Mouse (Mus musculus) limb, embryonic 10.5 days (tissue): ENCODE results near the gene Gm20708. TPM values are rescaled to one million over a fixed set of nuclear protein-coding genes. Genes with fewer than 3 reads are reported as not detected.
"Not testable (repeated sequence)": the region's sequence is repeated elsewhere in the genome, so short reads cannot be mapped to it uniquely, and the experiment has no call there.

Experiments
- DNase-seq: peaks from one replicate; pipeline ENCODE4 v3.0.0-alpha.2; 2017; ENCODE audit warnings: low spot score
- H3K27ac ChIP-seq: fragments of 300-500 bp; sonication (generic); 2 replicates; pipeline ENCODE4 v1.5.1; 2016; ENCODE audit warnings: mild to moderate bottlenecking
- H3K27me3 ChIP-seq: fragments of 300-500 bp; sonication (generic); 2 replicates; pipeline ENCODE4 v1.6.1; 2016; ENCODE audit warnings: low read depth, mild to moderate bottlenecking; ENCODE audit not compliant: poor library complexity, severe bottlenecking
- H3K36me3 ChIP-seq: fragments of 300-500 bp; sonication (generic); 2 replicates; pipeline ENCODE4 v1.6.1; 2016; ENCODE audit warnings: mild to moderate bottlenecking, moderate library complexity
- H3K4me1 ChIP-seq: fragments of 300-500 bp; sonication (generic); 2 replicates; pipeline ENCODE4 v1.6.1; 2016
- H3K4me3 ChIP-seq: fragments of 300-500 bp; sonication (generic); 2 replicates; pipeline ENCODE4 v1.5.1; 2016; ENCODE audit warnings: mild to moderate bottlenecking, moderate library complexity
- H3K9me3 ChIP-seq: fragments of 300-500 bp; sonication (generic); replicated peaks from 2 replicates; pipeline ENCODE4 v1.6.1; 2016; ENCODE audit warnings: mild to moderate bottlenecking
- WGBS: fragments of 180-500 bp; shearing (Covaris S2); methylation state at CpG from one replicate; pipeline ENCODE4 v1.1.7; 2016; 5-methylcytosine and 5-hydroxymethylcytosine counted together
- polyA plus RNA-seq: library from polyadenylated mRNA; unstranded; fragments of >200 nt; fragmentation: Nextera tagmentation; extraction: Ambion mirVana; gene quantifications from 2 replicates; pipeline ENCODE4 v1.2.1, GENCODE M21; 2016

Gm20708 gene
- polyA plus RNA-seq, 1 experiment from 2014 or later: 0.23 TPM

DNA sequence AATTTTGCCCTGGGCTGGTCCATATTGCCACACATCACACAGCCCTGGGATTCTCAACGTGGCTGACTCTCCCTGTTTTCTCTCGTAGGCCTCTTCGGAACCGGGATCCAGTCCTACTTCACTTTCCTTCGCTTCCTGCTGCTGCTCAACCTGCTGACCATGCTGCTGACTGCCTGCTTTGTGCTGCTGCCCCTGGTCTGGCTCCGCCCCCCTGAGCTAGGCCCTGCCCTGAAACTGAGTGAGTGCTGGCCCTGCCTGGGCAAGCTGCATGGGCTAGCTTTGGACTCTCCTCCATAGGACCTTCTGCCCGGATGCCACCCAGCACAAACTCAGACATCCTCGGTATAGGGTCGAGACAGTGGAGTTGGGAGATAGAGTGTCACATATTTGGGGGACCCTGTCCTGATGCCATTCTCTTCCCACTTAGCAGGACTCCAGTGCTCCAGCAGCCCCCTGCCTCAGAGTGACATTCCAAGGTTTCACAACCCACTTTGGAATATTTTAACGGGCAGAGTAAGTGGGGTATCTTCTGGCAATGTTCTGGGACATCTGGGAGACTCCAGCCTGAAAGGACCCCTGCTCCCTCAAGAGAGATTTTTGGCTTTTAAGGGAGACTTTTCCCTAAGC lies 25.7 kb upstream of the Gm20708 start:
- Histone ChIP-seq H3K27me3 (peaks cover 41% of the 10 kb centered on the region), H3K4me1 (peaks cover 60% of the 10 kb centered on the region), H3K36me3 (no peaks in the 10 kb centered on the region), H3K27ac (peak overlapping the region; percentile 76), H3K9me3 (no peaks in the 10 kb centered on the region), H3K4me3 (peak overlapping the region; percentile 48)
- peak; percentile 54 for DNase-seq
- 35% methylated on average over 10 of the region's 10 CpGs for WGBS

DNA sequence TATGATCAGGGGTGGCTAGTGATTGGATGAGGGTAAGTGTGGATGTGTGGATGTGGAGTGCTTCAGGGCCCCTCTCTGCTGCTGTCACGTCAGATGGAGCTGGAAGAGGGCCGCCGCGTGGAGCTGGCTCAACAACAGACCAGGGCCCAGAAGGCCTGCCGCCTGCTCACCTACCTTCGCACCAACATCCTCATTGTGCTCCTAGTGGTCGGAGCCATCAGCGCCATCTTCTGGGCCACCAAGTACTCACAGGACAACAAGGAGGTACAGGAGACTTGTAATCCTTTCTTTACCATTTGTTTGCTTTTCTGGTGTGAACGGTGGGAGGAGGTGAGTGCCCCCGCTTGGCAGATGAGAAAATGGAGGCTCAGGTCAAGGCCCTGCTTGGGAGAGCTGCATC lies 23.2 kb upstream of the Gm20708 start:
- peak overlapping the region; percentile 66 for H3K27ac ChIP-seq
- H3K4me3 ChIP-seq: no peak overlapping the region
- peaks cover 48% of the 10 kb centered on the region for H3K4me1 ChIP-seq
- WGBS: 8% methylated on average over 10 of the region's 10 CpGs
- H3K27me3 ChIP-seq: peaks cover 56% of the 10 kb centered on the region
- peak; percentile 70 for DNase-seq
- H3K36me3 ChIP-seq: no peaks in the 10 kb centered on the region
- H3K9me3 ChIP-seq: no peaks in the 10 kb centered on the region

DNA sequence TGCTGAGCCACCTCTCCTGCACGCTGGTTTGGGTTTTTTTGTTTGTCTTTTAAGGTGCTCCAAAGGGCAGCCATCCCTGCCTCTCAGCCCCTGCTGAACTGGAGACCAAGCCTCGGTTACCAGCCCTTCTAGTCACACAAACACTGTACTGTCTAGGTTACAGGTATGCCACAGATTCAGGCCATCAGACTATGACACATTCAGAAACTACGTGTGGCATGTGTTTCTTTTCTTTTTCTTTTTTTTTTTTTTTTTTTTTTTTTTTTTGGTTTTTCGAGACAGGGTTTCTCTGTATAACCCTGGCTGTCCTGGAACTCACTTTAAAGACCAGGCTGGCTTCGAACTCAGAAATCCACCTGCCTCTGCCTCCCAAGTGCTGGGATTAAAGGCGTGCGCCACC lies 21.0 kb upstream of the Gm20708 start:
- WGBS: 86% methylated on average over 7 of the region's 7 CpGs
- H3K4me3 ChIP-seq: not testable (repeated sequence)

DNA sequence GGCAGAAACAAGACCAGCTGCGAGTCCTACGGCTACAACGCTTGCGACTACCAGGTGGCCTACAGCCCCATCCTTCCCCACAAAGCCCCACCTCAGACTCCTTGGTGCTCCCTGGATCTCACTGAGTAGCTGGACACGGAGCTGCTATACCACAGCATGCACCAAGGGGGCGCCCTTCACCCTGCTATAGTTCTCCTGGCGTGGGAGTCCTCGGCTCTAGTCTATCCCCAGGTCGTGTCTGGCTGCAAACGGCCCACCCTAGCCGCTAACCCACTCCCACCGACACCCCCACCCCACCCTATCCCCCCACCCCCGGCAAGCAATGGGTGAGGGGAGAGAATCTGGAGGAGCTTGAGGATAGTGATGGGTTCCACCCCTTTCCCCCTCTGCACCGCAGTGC lies 19.2 kb upstream of the Gm20708 start:
- peak; percentile 82 for DNase-seq
- peak overlapping the region; percentile 17; the same call in 1 of the 2 replicates for H3K27ac ChIP-seq
- 7% methylated on average over 14 of the region's 14 CpGs for WGBS
- H3K4me3 ChIP-seq: peak overlapping the region; percentile 30
- H3K36me3 ChIP-seq: no peaks in the 10 kb centered on the region
- no peaks in the 10 kb centered on the region for H3K9me3 ChIP-seq
- peaks cover 43% of the 10 kb centered on the region for H3K4me1 ChIP-seq
- H3K27me3 ChIP-seq: peaks cover 30% of the 10 kb centered on the region

More for the DNA sequence above, 21.0 kb upstream of the Gm20708 start:
- not testable (repeated sequence) for H3K9me3 ChIP-seq, H3K36me3 ChIP-seq, DNase-seq, H3K27ac ChIP-seq
- peaks cover 47% of the 10 kb centered on the region for H3K27me3 ChIP-seq
- H3K4me1 ChIP-seq: peaks cover 39% of the 10 kb centered on the region

DNA sequence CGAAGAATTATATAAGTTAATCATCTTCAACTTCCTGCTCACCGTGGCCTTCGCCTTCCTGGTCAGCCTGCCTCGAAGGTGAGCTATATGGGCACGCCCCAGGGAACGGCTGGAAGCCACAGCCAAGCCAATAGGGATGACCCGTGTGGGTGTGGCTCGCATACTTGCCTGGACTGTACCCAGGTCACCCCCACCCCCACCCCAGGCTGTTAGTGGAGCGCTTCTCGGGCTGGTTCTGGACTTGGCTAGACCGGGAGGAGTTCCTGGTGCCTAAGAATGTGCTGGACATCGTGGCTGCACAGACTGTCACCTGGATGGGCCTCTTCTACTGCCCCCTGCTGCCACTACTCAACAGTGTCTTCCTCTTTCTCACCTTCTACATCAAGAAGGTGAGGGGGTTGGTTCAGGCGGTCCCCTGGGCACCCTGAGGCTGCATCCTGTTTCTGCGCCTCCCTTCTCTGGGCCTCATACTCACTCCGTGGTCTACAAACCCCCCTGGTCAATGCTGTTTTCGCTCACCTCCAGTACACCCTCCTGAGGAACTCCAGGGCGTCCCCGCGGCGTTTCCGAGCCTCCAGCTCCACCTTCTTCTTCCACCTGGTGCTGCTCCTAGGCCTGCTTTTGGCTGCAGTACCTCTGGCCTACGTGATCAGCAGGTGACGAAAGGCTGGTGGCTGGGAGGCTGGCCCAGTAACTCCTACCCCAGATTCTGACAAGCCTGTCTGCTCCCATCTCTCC lies 18.6 kb upstream of the Gm20708 start:
- 22% methylated on average over 23 of the region's 23 CpGs for WGBS
- Histone ChIP-seq H3K27ac (peak overlapping the region; percentile 17; the same call in 1 of the 2 replicates), H3K4me1 (peaks cover 43% of the 10 kb centered on the region), H3K4me3 (peak overlapping the region; percentile 30), H3K9me3 (no peaks in the 10 kb centered on the region), H3K27me3 (peaks cover 30% of the 10 kb centered on the region), H3K36me3 (no peaks in the 10 kb centered on the region)
- DNase-seq: no peak

DNA sequence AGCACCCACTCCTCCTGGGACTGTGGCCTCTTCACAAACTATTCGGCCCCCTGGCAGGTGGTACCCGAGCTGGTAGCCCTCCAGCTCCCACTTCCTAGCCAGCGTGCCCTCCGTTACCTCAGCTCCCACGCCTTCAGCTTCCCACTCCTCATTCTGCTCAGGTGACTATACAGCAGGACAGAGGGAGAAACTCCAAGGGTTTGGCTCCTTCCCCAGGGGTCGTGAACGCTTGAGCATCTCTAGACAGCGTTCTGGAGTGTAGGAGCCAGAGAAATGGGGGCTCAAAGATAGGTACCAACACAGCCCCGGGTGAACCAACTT lies 18.1 kb upstream of the Gm20708 start:
- peaks cover 39% of the 10 kb centered on the region for H3K4me1 ChIP-seq
- DNase-seq: no peak
- no peak overlapping the region for H3K27ac ChIP-seq
- WGBS: 87% methylated on average over 9 of the region's 9 CpGs
- H3K9me3 ChIP-seq: no peaks in the 10 kb centered on the region
- peaks cover 30% of the 10 kb centered on the region for H3K27me3 ChIP-seq
- H3K4me3 ChIP-seq: no peak overlapping the region
- H3K36me3 ChIP-seq: no peaks in the 10 kb centered on the region

DNA sequence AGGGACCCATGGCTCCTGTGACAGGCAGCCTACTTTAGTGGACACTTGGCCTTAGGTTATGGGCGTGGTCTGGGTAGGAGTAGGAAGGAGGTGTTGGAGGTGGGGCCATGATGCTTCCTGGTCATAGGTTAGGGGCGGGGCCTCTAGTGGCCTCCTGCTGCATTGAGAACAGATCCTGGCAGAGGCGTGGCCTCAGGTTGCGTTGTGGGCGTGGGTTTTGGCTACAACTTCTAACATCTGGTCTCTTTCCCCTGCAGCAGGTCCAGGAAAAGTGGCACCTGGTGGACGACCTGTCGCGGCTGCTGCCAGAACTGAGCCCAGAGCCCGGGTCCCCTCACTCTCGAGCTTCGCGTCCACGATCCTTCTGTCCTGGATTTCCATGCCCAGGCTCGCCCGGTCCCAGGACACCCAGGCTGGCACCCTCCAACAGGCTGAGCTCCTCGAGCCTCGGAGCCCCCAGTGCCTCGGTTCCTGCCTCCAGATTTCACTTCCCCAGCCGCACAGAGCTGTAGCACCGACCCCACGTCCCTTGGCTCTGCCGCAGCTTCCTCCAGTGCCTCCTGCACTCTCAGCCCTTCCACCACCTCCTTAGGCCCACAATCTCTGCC lies 17.1 kb upstream of the Gm20708 start:
- Histone ChIP-seq H3K27ac (peak overlapping the region; percentile 48; the same call in 1 of the 2 replicates), H3K9me3 (no peaks in the 10 kb centered on the region), H3K4me3 (peak overlapping the region; percentile 42), H3K4me1 (peaks cover 39% of the 10 kb centered on the region), H3K36me3 (no peaks in the 10 kb centered on the region), H3K27me3 (peaks cover 31% of the 10 kb centered on the region)
- WGBS: 4% methylated on average over 22 of the region's 22 CpGs
- peak; percentile 72 for DNase-seq

DNA sequence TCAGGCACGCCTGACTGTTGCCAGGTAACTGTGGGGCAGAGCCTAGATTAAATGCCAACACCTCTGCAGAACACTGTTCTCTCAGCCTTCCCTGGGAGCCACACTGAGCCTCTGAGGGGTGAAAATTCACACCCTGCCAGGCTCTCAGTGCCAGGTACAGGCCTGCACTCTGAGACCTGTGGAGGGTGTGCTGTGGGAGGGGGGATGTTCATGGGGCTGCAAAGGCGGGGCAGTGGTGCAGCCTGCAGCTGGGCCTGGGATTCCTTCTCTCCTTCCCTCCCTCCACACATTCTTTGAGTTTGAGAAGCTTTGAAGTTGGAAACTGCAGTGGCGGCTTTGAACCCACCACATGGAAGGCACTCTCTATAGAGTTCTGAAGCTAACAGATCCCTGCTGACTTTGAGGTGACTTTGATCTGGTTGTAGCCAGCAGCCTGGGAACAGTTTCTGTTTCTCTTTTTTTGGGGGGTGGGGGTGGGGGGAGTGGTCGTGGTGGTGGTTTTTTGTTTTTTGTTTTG lies 15.4 kb upstream of the Gm20708 start:
- H3K27ac ChIP-seq: peak overlapping the region; percentile 46; the same call in 1 of the 2 replicates
- H3K4me3 ChIP-seq: no peak overlapping the region
- no peaks in the 10 kb centered on the region for H3K9me3 ChIP-seq
- WGBS: 35% methylated on average over 4 of the region's 4 CpGs
- peaks cover 56% of the 10 kb centered on the region for H3K4me1 ChIP-seq
- no peak for DNase-seq
- no peaks in the 10 kb centered on the region for H3K36me3 ChIP-seq
- H3K27me3 ChIP-seq: peaks cover 35% of the 10 kb centered on the region

DNA sequence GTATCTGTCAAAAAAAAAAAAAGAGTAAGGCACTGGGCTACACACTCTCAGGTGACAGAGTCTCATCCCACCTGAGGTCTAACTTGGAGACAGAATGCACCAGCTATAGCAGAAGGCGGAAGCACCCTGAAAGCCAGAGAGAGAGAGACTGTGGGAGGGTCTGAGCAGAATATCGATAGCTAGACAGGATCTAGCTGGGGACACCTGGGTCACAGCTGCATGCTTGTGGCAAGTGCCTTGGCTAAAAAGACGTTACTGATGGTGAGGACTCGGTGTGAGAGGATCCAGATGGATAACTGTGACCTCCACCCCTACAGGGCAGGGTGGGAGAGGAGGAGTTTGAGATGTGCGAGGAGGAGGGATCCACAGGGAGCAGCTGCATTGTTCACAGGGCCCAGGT lies 12.5 kb upstream of the Gm20708 start:
- Histone ChIP-seq H3K36me3 (no peaks in the 10 kb centered on the region), H3K9me3 (no peaks in the 10 kb centered on the region), H3K27me3 (peaks cover 11% of the 10 kb centered on the region), H3K27ac (0 out of 2 replicates have a peak overlapping the region, but pooled peaks have one; percentile 3), H3K4me1 (peaks cover 46% of the 10 kb centered on the region), H3K4me3 (no peak overlapping the region)
- no peak for DNase-seq
- WGBS: 32% methylated on average over 5 of the region's 5 CpGs

DNA sequence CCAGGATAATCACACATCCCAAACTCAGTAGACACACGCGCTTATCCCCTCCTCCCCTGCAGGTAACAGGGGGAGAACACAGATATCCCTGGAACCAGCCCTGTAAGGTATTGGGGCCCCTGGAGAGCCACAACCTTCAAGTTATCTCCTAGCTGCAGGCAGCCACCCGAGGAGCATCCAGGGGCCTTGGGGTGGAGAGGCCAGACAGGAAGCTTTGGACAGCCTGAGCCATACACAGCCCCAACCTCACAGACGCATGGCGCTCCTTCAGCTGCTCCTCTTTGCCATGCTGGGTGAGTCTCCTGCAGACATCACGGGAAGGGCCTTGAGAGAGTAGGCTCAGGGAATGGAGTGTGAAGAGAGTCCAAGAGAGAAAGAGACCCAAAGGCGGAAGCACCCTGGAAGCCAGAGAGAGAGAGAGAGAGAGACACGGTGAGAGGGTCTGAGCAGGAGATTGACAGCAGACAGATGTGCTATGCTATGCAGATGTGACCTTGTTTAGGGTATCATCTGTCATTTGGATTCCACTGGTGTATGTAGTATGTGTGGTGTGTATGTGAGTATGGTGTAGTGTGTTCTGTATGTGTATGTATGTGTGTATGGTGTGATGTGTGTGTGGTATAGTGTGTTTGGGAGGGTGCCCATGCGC lies 11.8 kb upstream of the Gm20708 start, which contains the start of gene 6030468B19Rik:
6030468B19Rik (plus strand) TSS at position 150 of the 649 bp plus-strand sequence.
- 0 out of 2 replicates have a peak within 1 kb of the TSS, but pooled peaks have one; percentile 3 for H3K27ac ChIP-seq
- no peak within 1 kb of the TSS for H3K4me3 ChIP-seq
- peaks cover 8% of the 10 kb centered on the region for H3K27me3 ChIP-seq
- 58% methylated on average over 9 of the region's 9 CpGs for WGBS
- H3K36me3 ChIP-seq: no peaks in the 10 kb centered on the region
- DNase-seq: no peak
- H3K9me3 ChIP-seq: no peaks in the 10 kb centered on the region
- H3K4me1 ChIP-seq: peaks cover 39% of the 10 kb centered on the region

DNA sequence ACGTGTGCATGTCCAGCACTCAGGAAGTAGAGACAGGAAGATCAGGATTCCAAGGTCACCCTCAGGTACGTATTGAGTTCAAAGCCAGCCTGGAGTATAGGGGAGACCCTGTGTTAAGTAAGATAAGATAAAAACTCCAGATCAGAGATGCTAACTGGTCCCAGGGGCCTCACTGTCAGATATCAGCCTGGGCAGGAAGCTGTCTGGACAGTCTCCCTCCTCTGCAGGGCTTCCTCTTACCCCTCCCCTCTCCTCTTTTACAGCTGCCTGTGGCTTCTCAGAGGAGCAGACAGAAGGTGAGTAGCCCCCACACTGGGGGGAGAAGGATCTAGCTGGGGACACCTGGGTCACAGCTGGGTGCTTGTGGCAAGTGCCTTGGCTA lies 11.3 kb upstream of the Gm20708 start:
- H3K36me3 ChIP-seq: no peaks in the 10 kb centered on the region
- 40% methylated on average over 2 of the region's 2 CpGs for WGBS
- no peak overlapping the region for H3K4me3 ChIP-seq
- no peak for DNase-seq
- H3K9me3 ChIP-seq: no peaks in the 10 kb centered on the region
- H3K4me1 ChIP-seq: peaks cover 41% of the 10 kb centered on the region
- H3K27ac ChIP-seq: no peak overlapping the region
- H3K27me3 ChIP-seq: peaks cover 6% of the 10 kb centered on the region

DNA sequence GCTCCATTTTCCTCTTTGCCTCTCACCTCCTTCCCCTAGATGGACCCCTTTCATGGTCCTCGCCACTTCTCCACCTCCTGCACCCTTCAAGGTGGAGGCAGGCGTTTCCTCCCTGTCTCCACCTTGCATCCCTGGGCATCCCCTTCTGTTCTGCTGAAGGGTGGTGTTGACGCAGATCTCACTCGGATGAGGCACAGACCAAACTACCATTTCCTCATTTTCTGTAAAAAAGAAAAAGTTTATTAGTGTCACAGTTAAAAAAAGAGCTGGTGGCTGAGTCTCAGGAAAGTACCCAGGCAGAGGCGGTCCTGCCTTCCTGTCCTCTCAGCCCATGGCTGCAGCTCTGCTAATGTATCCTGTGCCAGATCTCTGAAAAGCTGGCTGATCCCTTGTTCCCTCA lies 10.3 kb upstream of the Gm20708 start:
- H3K27ac ChIP-seq: peak overlapping the region; percentile 53; the same call in 1 of the 2 replicates
- H3K27me3 ChIP-seq: peaks cover 5% of the 10 kb centered on the region; the same call in 1 of the 2 replicates
- H3K4me3 ChIP-seq: no peak overlapping the region
- 62% methylated on average over 5 of the region's 5 CpGs for WGBS
- H3K4me1 ChIP-seq: peaks cover 39% of the 10 kb centered on the region
- no peak for DNase-seq
- H3K9me3 ChIP-seq: no peaks in the 10 kb centered on the region
- no peaks in the 10 kb centered on the region for H3K36me3 ChIP-seq
